Mouse (Mus musculus) liver, embryonic 13.5 days (tissue): ENCODE results near the gene Atp8a2. TPM values are rescaled to one million over a fixed set of nuclear protein-coding genes. Genes with fewer than 3 reads are reported as not detected.

ENCODE experiments used
- ATAC-seq: fragments of 200-750 bp; cut with Nextera tagmentation; 2 replicates; pipeline ENCODE4 v1.8.0; 2017; ENCODE audit warnings: low read depth, mild to moderate bottlenecking, moderate number of reproducible peaks, moderate library complexity
- DNase-seq: peaks from one replicate; pipeline ENCODE4 v3.0.0; 2022
- H3K27ac ChIP-seq: fragments of 300-500 bp; sonication (generic); 2 replicates; pipeline ENCODE4 v1.5.1; 2015; ENCODE audit warnings: moderate library complexity, mild to moderate bottlenecking, inconsistent platforms
- H3K27me3 ChIP-seq: fragments of 300-500 bp; sonication (generic); 2 replicates; pipeline ENCODE4 v1.6.1; 2015; ENCODE audit warnings: mild to moderate bottlenecking, inconsistent platforms
- H3K36me3 ChIP-seq: fragments of 300-500 bp; sonication (generic); 2 replicates; pipeline ENCODE4 v1.6.1; 2015; ENCODE audit warnings: mild to moderate bottlenecking, inconsistent platforms
- H3K4me1 ChIP-seq: fragments of 300-500 bp; sonication (generic); replicated peaks from 2 replicates; pipeline ENCODE4 v1.6.1; 2015; ENCODE audit warnings: inconsistent platforms
- H3K4me2 ChIP-seq: fragments of 300-500 bp; sonication (generic); 2 replicates; pipeline ENCODE4 v1.6.1; 2015; ENCODE audit warnings: inconsistent platforms, mild to moderate bottlenecking, moderate library complexity
- H3K4me3 ChIP-seq: fragments of 300-500 bp; sonication (generic); replicated peaks from 2 replicates; pipeline ENCODE4 v1.5.1; 2015; ENCODE audit warnings: mild to moderate bottlenecking, inconsistent platforms
- H3K9ac ChIP-seq: fragments of 300-500 bp; sonication (generic); 2 replicates; pipeline ENCODE4 v1.6.1; 2015; ENCODE audit warnings: mild to moderate bottlenecking, inconsistent platforms
- H3K9me3 ChIP-seq: fragments of 300-500 bp; sonication (generic); replicated peaks from 2 replicates; pipeline ENCODE4 v1.6.1; 2016; ENCODE audit warnings: inconsistent platforms
- WGBS: fragments of 180-500 bp; shearing (Covaris S2); methylation state at CpG from one replicate; pipeline ENCODE4 v1.1.7; 2015; ENCODE audit not compliant: insufficient replicate concordance; 5-methylcytosine and 5-hydroxymethylcytosine counted together
- polyA plus RNA-seq: library from polyadenylated mRNA; unstranded; fragments of >200 nt; fragmentation: Nextera tagmentation; extraction: Ambion mirVana; gene quantifications from 2 replicates; pipeline ENCODE4 v1.2.1, GENCODE M21; 2015

The Atp8a2 gene
- polyA plus RNA-seq, 1 experiment from 2014 or later: 1.8 TPM

- Histone ChIP-seq H3K4me3 (no peak overlapping the region), H3K4me1 (no peaks in the 10 kb centered on the region), H3K9me3 (no peaks in the 10 kb centered on the region), H3K27me3 (no peaks in the 10 kb centered on the region), H3K4me2 (no peak overlapping the region), H3K36me3 (no peaks in the 10 kb centered on the region), H3K27ac (no peak overlapping the region), H3K9ac (no peak overlapping the region)
- 21% methylated on average over 4 of the region's 4 CpGs for WGBS
- ATAC-seq (peak; percentile 53; the same call in 1 of the 2 replicates), DNase-seq (peak; percentile 15)
These were observed 181.1 kb downstream of the Atp8a2 start for GRCm38 (mm10) chr14:60015891-60016290.

- WGBS: 55% methylated on average over 1 of the region's 1 CpGs
These were observed 195.2 kb downstream of the Atp8a2 start for GRCm38 (mm10) chr14:60001801-60002200.

GRCm38 (mm10) chr14:59988860-59989259 is 208.1 kb downstream of the Atp8a2 start:
- Histone ChIP-seq H3K4me1 (no peaks in the 10 kb centered on the region), H3K4me3 (no peak overlapping the region), H3K4me2 (no peak overlapping the region), H3K27ac (no peak overlapping the region), H3K36me3 (no peaks in the 10 kb centered on the region), H3K27me3 (no peaks in the 10 kb centered on the region), H3K9ac (no peak overlapping the region), H3K9me3 (no peaks in the 10 kb centered on the region)
- ATAC-seq (no peak), DNase-seq (no peak)
- 49% methylated on average over 5 of the region's 5 CpGs for WGBS

More at GRCm38 (mm10) chr14:60001801-60002200, 195.2 kb downstream of the Atp8a2 start:
- H3K36me3 ChIP-seq: no peaks in the 10 kb centered on the region
- no peak overlapping the region for H3K4me3 ChIP-seq
- no peak overlapping the region for H3K4me2 ChIP-seq
- H3K9me3 ChIP-seq: no peaks in the 10 kb centered on the region
- no peak overlapping the region for H3K27ac ChIP-seq
- DNase-seq (no peak), ATAC-seq (no peak)
- no peak overlapping the region for H3K9ac ChIP-seq
- H3K27me3 ChIP-seq: no peaks in the 10 kb centered on the region
- no peaks in the 10 kb centered on the region for H3K4me1 ChIP-seq

- H3K4me2 ChIP-seq: no peak overlapping the region
- H3K9me3 ChIP-seq: no peaks in the 10 kb centered on the region
- H3K27ac ChIP-seq: no peak overlapping the region
- no peak for DNase-seq
- no peak for ATAC-seq
- no peaks in the 10 kb centered on the region for H3K27me3 ChIP-seq
- no peak overlapping the region for H3K4me3 ChIP-seq
- no peaks in the 10 kb centered on the region for H3K36me3 ChIP-seq
- H3K9ac ChIP-seq: no peak overlapping the region
- 71% methylated on average over 3 of the region's 3 CpGs for WGBS
- H3K4me1 ChIP-seq: no peaks in the 10 kb centered on the region
These were observed 209.0 kb downstream of the Atp8a2 start for GRCm38 (mm10) chr14:59987975-59988374.

GRCm38 (mm10) chr14:59978007-59978406 is 219.0 kb downstream of the Atp8a2 start:
- no peak overlapping the region for H3K9ac ChIP-seq
- H3K36me3 ChIP-seq: no peaks in the 10 kb centered on the region
- H3K4me3 ChIP-seq: no peak overlapping the region
- H3K9me3 ChIP-seq: no peaks in the 10 kb centered on the region
- DNase-seq (no peak), ATAC-seq (no peak)
- WGBS: 30% methylated on average over 2 of the region's 2 CpGs
- no peaks in the 10 kb centered on the region for H3K27me3 ChIP-seq
- no peaks in the 10 kb centered on the region for H3K4me1 ChIP-seq
- H3K4me2 ChIP-seq: no peak overlapping the region
- H3K27ac ChIP-seq: no peak overlapping the region

- H3K4me1 ChIP-seq: no peaks in the 10 kb centered on the region
- DNase-seq (no peak), ATAC-seq (no peak)
- no peak overlapping the region for H3K4me3 ChIP-seq
- no peak overlapping the region for H3K27ac ChIP-seq
- H3K9me3 ChIP-seq: no peaks in the 10 kb centered on the region
- H3K9ac ChIP-seq: no peak overlapping the region
- no peaks in the 10 kb centered on the region for H3K27me3 ChIP-seq
- no peak overlapping the region for H3K4me2 ChIP-seq
- 71% methylated on average over 5 of the region's 5 CpGs for WGBS
- no peaks in the 10 kb centered on the region for H3K36me3 ChIP-seq
These were observed 225.7 kb downstream of the Atp8a2 start for GRCm38 (mm10) chr14:59971221-59971730.

- no peaks in the 10 kb centered on the region for H3K9me3 ChIP-seq
- H3K27ac ChIP-seq: no peak overlapping the region
- H3K4me3 ChIP-seq: no peak overlapping the region
- no peak overlapping the region for H3K4me2 ChIP-seq
- ATAC-seq (no peak), DNase-seq (no peak)
- no peak overlapping the region for H3K9ac ChIP-seq
- 58% methylated on average over 7 of the region's 7 CpGs for WGBS
- no peaks in the 10 kb centered on the region for H3K27me3 ChIP-seq
- H3K4me1 ChIP-seq: no peaks in the 10 kb centered on the region
- H3K36me3 ChIP-seq: no peaks in the 10 kb centered on the region
These were observed 227.4 kb downstream of the Atp8a2 start for GRCm38 (mm10) chr14:59969485-59970134.

GRCm38 (mm10) chr14:59967847-59968550 is 229.0 kb downstream of the Atp8a2 start:
- no peak for ATAC-seq
- Histone ChIP-seq H3K36me3 (no peaks in the 10 kb centered on the region), H3K27me3 (no peaks in the 10 kb centered on the region), H3K4me1 (no peaks in the 10 kb centered on the region), H3K27ac (no peak overlapping the region), H3K4me3 (no peak overlapping the region), H3K9ac (no peak overlapping the region), H3K9me3 (no peaks in the 10 kb centered on the region), H3K4me2 (no peak overlapping the region)
- 28% methylated on average over 8 of the region's 8 CpGs for WGBS
- DNase-seq: no peak

- Histone ChIP-seq H3K4me3 (no peak overlapping the region), H3K9me3 (no peaks in the 10 kb centered on the region), H3K4me2 (no peak overlapping the region), H3K9ac (no peak overlapping the region), H3K4me1 (no peaks in the 10 kb centered on the region), H3K27me3 (no peaks in the 10 kb centered on the region), H3K27ac (no peak overlapping the region), H3K36me3 (no peaks in the 10 kb centered on the region)
- ATAC-seq: no peak
- DNase-seq: no peak
- WGBS: 74% methylated on average over 4 of the region's 4 CpGs
These were observed 230.0 kb downstream of the Atp8a2 start for GRCm38 (mm10) chr14:59966981-59967380.

- no peak overlapping the region for H3K27ac ChIP-seq
- H3K36me3 ChIP-seq: no peaks in the 10 kb centered on the region
- H3K4me1 ChIP-seq: no peaks in the 10 kb centered on the region
- no peak overlapping the region for H3K4me2 ChIP-seq
- H3K9me3 ChIP-seq: no peaks in the 10 kb centered on the region
- no peak overlapping the region for H3K9ac ChIP-seq
- H3K4me3 ChIP-seq: no peak overlapping the region
- 65% methylated on average over 5 of the region's 5 CpGs for WGBS
- DNase-seq: no peak
- ATAC-seq: no peak
- H3K27me3 ChIP-seq: no peaks in the 10 kb centered on the region
These were observed 232.4 kb downstream of the Atp8a2 start for GRCm38 (mm10) chr14:59964569-59964968.

- Histone ChIP-seq H3K36me3 (no peaks in the 10 kb centered on the region), H3K4me3 (no peak overlapping the region), H3K4me2 (no peak overlapping the region), H3K4me1 (no peaks in the 10 kb centered on the region), H3K27me3 (no peaks in the 10 kb centered on the region), H3K9me3 (no peaks in the 10 kb centered on the region), H3K27ac (no peak overlapping the region), H3K9ac (no peak overlapping the region)
- no peak for DNase-seq
- ATAC-seq: no peak
- WGBS: 34% methylated on average over 9 of the region's 9 CpGs
These were observed 236.0 kb downstream of the Atp8a2 start for GRCm38 (mm10) chr14:59960961-59961360.
